8 mouse cellular contexts compared by ENCODE assay signal in genomic region chr9:109000726-109001125, GRCm38 (mm10). TPM values are rescaled to one million over a fixed set of nuclear protein-coding genes. Genes with fewer than 3 reads are reported as not detected.
DNase-seq lines count a peak whose midpoint lies in the region; ATAC-seq lines count a peak whose summit lies in the region.

No protein-coding gene starts in this region.

- no peaks in the 10 kb centered on the region for H3K9me3 ChIP-seq in kidney, embryonic 15.5 days (replicated peaks)
- H3K9me3 ChIP-seq in lung, embryonic 16.5 days (ENCODE audit: control insufficient read depth, low read length): no peaks in the 10 kb centered on the region

- ATAC-seq in common myeloid progenitor, adult 5-6 weeks (replicated peaks; ENCODE audit: low read depth, poor library complexity, severe bottlenecking): peak; percentile 80
- peak; percentile 41; the same call in 1 of the 2 replicates for ATAC-seq in kidney, embryonic 15.5 days (replicated peaks; ENCODE audit: low FRiP score)
- peak; percentile 67; the same call in 1 of the 2 replicates for ATAC-seq in lung, embryonic 16.5 days (ENCODE audit: low read depth)

- H3K9ac ChIP-seq in kidney, embryonic 15.5 days: no peak overlapping the region
- no peak overlapping the region for H3K9ac ChIP-seq in lung, embryonic 16.5 days (ENCODE audit: low read length)

- H3K4me3 ChIP-seq in kidney, embryonic 15.5 days (replicated peaks): no peak overlapping the region
- no peak overlapping the region for H3K4me3 ChIP-seq in lung, embryonic 16.5 days (ENCODE audit: low read length)

- H3K4me2 ChIP-seq in kidney, embryonic 15.5 days: no peak overlapping the region
- no peak overlapping the region for H3K4me2 ChIP-seq in lung, embryonic 16.5 days (ENCODE audit: low read depth, low read length)

- no peak overlapping the region for H3K27ac ChIP-seq in kidney, embryonic 15.5 days
- H3K27ac ChIP-seq in lung, embryonic 16.5 days (ENCODE audit: low read length): no peak overlapping the region

- 0 out of 2 replicates have a peak, but pooled peaks cover 4% of the 10 kb centered on the region for H3K36me3 ChIP-seq in kidney, embryonic 15.5 days
- no peaks in the 10 kb centered on the region for H3K36me3 ChIP-seq in lung, embryonic 16.5 days (ENCODE audit: control insufficient read depth, insufficient read depth, low read length)

- no peaks in the 10 kb centered on the region for H3K27me3 ChIP-seq in kidney, embryonic 15.5 days
- no peaks in the 10 kb centered on the region for H3K27me3 ChIP-seq in lung, embryonic 16.5 days (ENCODE audit: control insufficient read depth, insufficient read depth, low read depth, low read length)

- 5% methylated on average over 3 of the region's 3 CpGs for WGBS in kidney, embryonic 15.5 days
- 13% methylated on average over 3 of the region's 3 CpGs for WGBS in lung, embryonic 16.5 days

- peaks cover 7% of the 10 kb centered on the region for H3K4me1 ChIP-seq in kidney, embryonic 15.5 days
- H3K4me1 ChIP-seq in lung, embryonic 16.5 days (replicated peaks; ENCODE audit: control insufficient read depth, insufficient read depth, low read length): no peaks in the 10 kb centered on the region

- DNase-seq in adrenal gland, adult (ENCODE audit: inconsistent age in 2 of 2, low spot score in 1 of 2): peak; percentile 67 to 85
- DNase-seq in adrenal gland, adult 8-10 months: no peak
- peak; percentile 48 for DNase-seq in WW6 (ENCODE audit: low read depth, low spot score)
- DNase-seq in heart, adult 8-10 months (ENCODE audit: low spot score): peak; percentile 61
- DNase-seq in right cerebral cortex, adult 2 months (ENCODE audit: low spot score in 2 of 2): peak; percentile 69 to 83

RNA-seq across cellular contexts. Expression of gene Pfkfb4, which starts 9.1 kb away (rescaled TPM):
- total RNA-seq in adrenal gland, adult 8-10 months (2022): 10 to 100 TPM in 2 of 4 experiments, 1 to 10 TPM in 2; 6.2 to 21.6 (median 12.0) TPM
- 6.7 and 6.8 TPM in 2 replicates for total RNA-seq in common myeloid progenitor, adult 5-6 weeks (2017)
- 1 to 10 TPM; 1.4 to 2.1 (median 1.9) TPM for total RNA-seq in heart, adult 8-10 months (2022)
- polyA plus RNA-seq in kidney, embryonic 15.5 days (2015; fragmentation: Nextera tagmentation; extraction: Ambion mirVana): 8.7 and 10.6 TPM in 2 replicates
- polyA plus RNA-seq in lung, embryonic 16.5 days (2015; fragmentation: Nextera tagmentation; extraction: Ambion mirVana): 11.9 and 13.0 TPM in 2 replicates

RNA-seq across cellular contexts. Expression of gene Ucn2, which starts 14.9 kb away (rescaled TPM):
- 1 to 10 TPM in 1 of 4 experiments, under 1 TPM in 3; 0.31 to 1.0 (median 0.45) TPM for total RNA-seq in adrenal gland, adult 8-10 months (2022)
- not detected in 2 replicates for total RNA-seq in common myeloid progenitor, adult 5-6 weeks (2017)
- total RNA-seq in heart, adult 8-10 months (2022): not detected
- polyA plus RNA-seq in kidney, embryonic 15.5 days (2015; fragmentation: Nextera tagmentation; extraction: Ambion mirVana): 0.14 and 0.18 TPM in 2 replicates
- polyA plus RNA-seq in lung, embryonic 16.5 days (2015; fragmentation: Nextera tagmentation; extraction: Ambion mirVana): not detected in 2 replicates

RNA-seq across cellular contexts. Expression of gene Shisa5, which starts 37.6 kb away (rescaled TPM):
- 100 to 1,000 TPM; 126 to 177 (median 159) TPM for total RNA-seq in adrenal gland, adult 8-10 months (2022)
- total RNA-seq in common myeloid progenitor, adult 5-6 weeks (2017): 49.7 and 54.1 TPM in 2 replicates
- 10 to 100 TPM; 30.1 to 36.9 (median 33.7) TPM for total RNA-seq in heart, adult 8-10 months (2022)
- polyA plus RNA-seq in kidney, embryonic 15.5 days (2015; fragmentation: Nextera tagmentation; extraction: Ambion mirVana): 81.7 and 95.6 TPM in 2 replicates
- 120 and 126 TPM in 2 replicates for polyA plus RNA-seq in lung, embryonic 16.5 days (2015; fragmentation: Nextera tagmentation; extraction: Ambion mirVana)

RNA-seq across cellular contexts. Expression of gene Col7a1, which starts 47.3 kb away (rescaled TPM):
- 10 to 100 TPM in 1 of 4 experiments, 1 to 10 TPM in 3; 2.6 to 12.4 (median 6.9) TPM for total RNA-seq in adrenal gland, adult 8-10 months (2022)
- total RNA-seq in common myeloid progenitor, adult 5-6 weeks (2017): 0.05 TPM in 1 of 2 replicates, not detected in the other
- under 1 TPM; 0.31 to 0.49 (median 0.32) TPM for total RNA-seq in heart, adult 8-10 months (2022)
- polyA plus RNA-seq in kidney, embryonic 15.5 days (2015; fragmentation: Nextera tagmentation; extraction: Ambion mirVana): 2.1 and 3.5 TPM in 2 replicates
- 1.3 and 1.5 TPM in 2 replicates for polyA plus RNA-seq in lung, embryonic 16.5 days (2015; fragmentation: Nextera tagmentation; extraction: Ambion mirVana)

RNA-seq across cellular contexts. Expression of gene Trex1, which starts 58.8 kb away (rescaled TPM):
- 10 to 100 TPM; 19.0 to 25.3 (median 21.7) TPM for total RNA-seq in adrenal gland, adult 8-10 months (2022)
- total RNA-seq in common myeloid progenitor, adult 5-6 weeks (2017): 13.3 and 16.1 TPM in 2 replicates
- 10 to 100 TPM; 16.3 to 19.2 (median 17.6) TPM for total RNA-seq in heart, adult 8-10 months (2022)
- 11.1 and 13.8 TPM in 2 replicates for polyA plus RNA-seq in kidney, embryonic 15.5 days (2015; fragmentation: Nextera tagmentation; extraction: Ambion mirVana)
- 12.1 and 13.2 TPM in 2 replicates for polyA plus RNA-seq in lung, embryonic 16.5 days (2015; fragmentation: Nextera tagmentation; extraction: Ambion mirVana)
